Mouse (Mus musculus): ENCODE measurements around the gene Slc39a1. TPM values are rescaled to one million over a fixed set of nuclear protein-coding genes. Genes with fewer than 3 reads are reported as not detected.

Slc39a1 gene
- 119 and 122 TPM in 2 replicates for polyA plus RNA-seq (2015; fragmentation: Nextera tagmentation; extraction: Ambion mirVana)

DNA sequence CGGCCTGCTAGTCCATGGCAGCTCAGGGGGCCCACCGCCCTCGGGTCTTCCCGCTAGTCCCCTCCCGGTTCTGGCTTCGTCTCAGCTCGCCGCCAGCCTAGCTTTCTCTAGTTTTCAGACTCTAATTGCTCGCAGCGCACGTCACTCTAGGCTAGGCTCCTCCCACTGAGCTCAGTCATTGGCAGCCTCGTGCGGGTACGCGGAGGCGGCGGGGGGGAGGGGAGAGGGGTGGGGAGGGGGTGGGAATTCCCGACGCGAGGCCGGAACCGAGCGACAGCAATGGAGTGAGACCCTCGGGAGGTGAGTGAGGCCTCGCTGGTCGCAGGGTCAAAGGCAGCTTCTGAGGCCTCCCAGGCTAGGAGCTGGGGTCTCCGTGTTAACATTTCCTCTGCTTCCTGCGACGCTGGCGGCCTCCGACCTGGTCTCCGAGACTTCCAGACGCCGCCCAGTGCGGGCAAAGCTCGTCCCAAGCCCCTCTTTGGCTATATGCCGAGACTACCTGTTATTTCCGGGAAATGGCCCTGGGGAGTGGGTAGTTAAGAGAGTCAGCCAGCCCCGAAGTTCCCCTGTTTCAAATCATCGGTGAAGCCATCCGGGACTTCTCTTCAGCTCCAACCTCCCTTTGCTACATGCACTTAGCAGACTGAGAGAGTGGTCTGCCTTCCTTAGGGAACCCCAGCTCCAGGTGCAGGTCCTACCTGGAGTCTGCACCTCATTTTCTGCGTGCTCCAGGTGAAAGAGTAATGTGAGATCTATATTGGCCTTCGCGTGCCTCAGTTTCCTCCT is at the start of gene Slc39a1:
Slc39a1 (plus strand) TSS at position 213 of the 786 bp plus-strand sequence.
- peak; percentile 93 for ATAC-seq (ENCODE audit: insufficient number of reproducible peaks, low FRiP score, low TSS enrichment, low read depth)
- WGBS: under 1% methylated on average over 42 of the region's 44 CpGs
- peak within 1 kb of the TSS; percentile 81 for H3K4me3 ChIP-seq
- no peaks in the 10 kb centered on the region for H3K27me3 ChIP-seq
- no peaks in the 10 kb centered on the region for H3K9me3 ChIP-seq
- H3K9ac ChIP-seq: peak within 1 kb of the TSS; percentile 72
- H3K27ac ChIP-seq: peak within 1 kb of the TSS; percentile 95
- peaks cover 24% of the 10 kb centered on the region for H3K4me1 ChIP-seq
- H3K36me3 ChIP-seq: peaks cover 12% of the 10 kb centered on the region
- H3K4me2 ChIP-seq: peak within 1 kb of the TSS; percentile 86

DNA sequence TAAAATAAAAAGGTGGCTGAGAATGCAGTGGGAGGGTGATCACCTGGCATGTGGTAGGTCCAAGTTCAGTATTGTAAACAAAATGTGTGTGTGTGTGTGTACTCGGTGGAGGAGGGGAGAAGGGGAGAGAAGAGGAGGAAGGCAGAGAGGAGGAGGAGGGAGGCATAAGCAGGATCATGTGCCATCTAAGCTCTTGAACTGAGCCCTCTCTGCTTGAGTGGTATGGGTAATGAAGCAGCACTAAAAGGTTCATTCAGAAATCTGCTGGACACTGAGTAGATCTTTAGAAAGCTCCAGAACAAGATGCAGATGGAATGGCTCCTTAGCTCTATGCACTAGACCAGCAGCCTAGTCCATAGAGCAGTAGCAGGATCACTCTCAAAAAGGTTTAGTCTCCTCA is 45.1 kb upstream of the Slc39a1 start:
- peaks cover 8% of the 10 kb centered on the region; the same call in 1 of the 2 replicates for H3K36me3 ChIP-seq
- H3K27me3 ChIP-seq: no peaks in the 10 kb centered on the region
- no peak for ATAC-seq (ENCODE audit: insufficient number of reproducible peaks, low FRiP score, low TSS enrichment, low read depth)
- no peak overlapping the region for H3K27ac ChIP-seq
- WGBS: 71% methylated on average over 1 of the region's 1 CpGs
- H3K4me1 ChIP-seq: no peaks in the 10 kb centered on the region
- H3K4me2 ChIP-seq: no peak overlapping the region
- no peak overlapping the region for H3K4me3 ChIP-seq
- no peaks in the 10 kb centered on the region for H3K9me3 ChIP-seq
- H3K9ac ChIP-seq: no peak overlapping the region

DNA sequence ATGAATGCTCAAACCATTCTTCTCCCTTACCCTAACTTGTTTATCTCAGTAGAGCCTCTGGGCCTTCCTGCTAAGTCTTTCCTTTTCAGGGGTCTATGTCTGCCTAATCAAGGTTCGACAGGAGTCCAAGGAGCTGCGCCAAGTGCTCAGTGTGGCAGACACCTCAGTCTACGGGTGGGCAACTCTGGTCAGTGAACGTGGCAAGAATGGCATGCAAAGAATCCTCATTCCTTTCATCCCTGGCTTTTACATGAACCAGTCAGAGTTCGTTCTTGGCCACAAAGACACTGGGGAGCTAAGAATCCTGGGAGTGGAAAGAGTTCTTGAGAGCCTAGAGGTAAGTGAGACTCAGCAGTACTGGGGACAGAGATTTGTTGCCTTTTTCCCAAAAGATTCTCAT is 44.4 kb upstream of the Slc39a1 start:
- Histone ChIP-seq H3K9ac (no peak overlapping the region), H3K9me3 (no peaks in the 10 kb centered on the region), H3K4me3 (no peak overlapping the region), H3K36me3 (peaks cover 16% of the 10 kb centered on the region), H3K4me2 (no peak overlapping the region), H3K27me3 (no peaks in the 10 kb centered on the region), H3K4me1 (no peaks in the 10 kb centered on the region), H3K27ac (no peak overlapping the region)
- WGBS: 70% methylated on average over 5 of the region's 5 CpGs
- ATAC-seq (ENCODE audit: insufficient number of reproducible peaks, low FRiP score, low TSS enrichment, low read depth): no peak

DNA sequence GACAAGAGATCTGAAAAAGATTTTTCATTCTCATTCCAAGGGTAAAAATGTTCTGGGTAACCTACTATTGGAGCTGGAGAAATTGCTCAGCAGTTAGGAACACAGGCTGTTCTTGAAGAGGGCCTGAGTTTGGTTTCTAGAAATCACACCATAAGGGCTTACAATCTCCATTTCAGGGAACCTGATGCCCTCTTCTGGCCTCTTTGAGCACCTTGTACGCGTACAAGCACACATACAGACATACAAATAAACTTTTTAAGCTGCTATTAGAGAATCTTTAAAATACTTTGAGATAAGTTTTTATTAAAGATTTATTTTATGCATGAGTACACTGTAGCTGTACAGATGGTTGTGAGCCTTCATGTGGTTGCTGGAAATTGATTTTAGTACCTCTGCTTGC is 43.4 kb upstream of the Slc39a1 start:
- WGBS: 95% methylated on average over 2 of the region's 2 CpGs

DNA sequence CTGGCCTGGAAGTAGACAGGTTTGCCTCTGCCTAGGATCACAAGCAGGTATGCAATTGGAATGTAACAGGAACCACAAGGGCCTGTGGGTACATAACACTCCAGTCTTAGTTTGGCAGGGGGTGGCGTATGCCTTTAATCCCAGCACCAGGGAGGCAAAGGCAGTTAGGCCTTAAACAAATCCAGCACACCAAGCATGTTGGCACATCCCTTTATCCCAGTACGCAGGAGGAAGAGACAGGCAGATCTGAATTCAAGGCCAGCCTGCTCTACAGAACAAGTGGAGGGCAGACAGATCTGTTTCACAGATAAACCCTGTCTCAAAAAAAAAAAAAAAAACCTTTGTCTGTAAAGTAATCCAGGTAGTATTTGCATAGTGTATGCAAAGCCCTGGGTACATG is 39.3 kb upstream of the Slc39a1 start:
- no peak for ATAC-seq (ENCODE audit: insufficient number of reproducible peaks, low FRiP score, low TSS enrichment, low read depth)
- peaks cover 53% of the 10 kb centered on the region for H3K36me3 ChIP-seq
- H3K9ac ChIP-seq: no peak overlapping the region
- H3K4me3 ChIP-seq: no peak overlapping the region
- no peak overlapping the region for H3K27ac ChIP-seq
- no peaks in the 10 kb centered on the region for H3K9me3 ChIP-seq
- no peaks in the 10 kb centered on the region for H3K27me3 ChIP-seq
- no peak overlapping the region for H3K4me2 ChIP-seq
- 67% methylated on average over 2 of the region's 2 CpGs for WGBS
- peaks cover 18% of the 10 kb centered on the region for H3K4me1 ChIP-seq

More for the DNA sequence above, 43.4 kb upstream of the Slc39a1 start:
- Histone ChIP-seq H3K4me3 (no peak overlapping the region), H3K4me2 (no peak overlapping the region), H3K27ac (no peak overlapping the region), H3K9ac (no peak overlapping the region), H3K4me1 (no peaks in the 10 kb centered on the region), H3K36me3 (peaks cover 24% of the 10 kb centered on the region), H3K9me3 (no peaks in the 10 kb centered on the region), H3K27me3 (no peaks in the 10 kb centered on the region)
- no peak for ATAC-seq (ENCODE audit: insufficient number of reproducible peaks, low FRiP score, low TSS enrichment, low read depth)

DNA sequence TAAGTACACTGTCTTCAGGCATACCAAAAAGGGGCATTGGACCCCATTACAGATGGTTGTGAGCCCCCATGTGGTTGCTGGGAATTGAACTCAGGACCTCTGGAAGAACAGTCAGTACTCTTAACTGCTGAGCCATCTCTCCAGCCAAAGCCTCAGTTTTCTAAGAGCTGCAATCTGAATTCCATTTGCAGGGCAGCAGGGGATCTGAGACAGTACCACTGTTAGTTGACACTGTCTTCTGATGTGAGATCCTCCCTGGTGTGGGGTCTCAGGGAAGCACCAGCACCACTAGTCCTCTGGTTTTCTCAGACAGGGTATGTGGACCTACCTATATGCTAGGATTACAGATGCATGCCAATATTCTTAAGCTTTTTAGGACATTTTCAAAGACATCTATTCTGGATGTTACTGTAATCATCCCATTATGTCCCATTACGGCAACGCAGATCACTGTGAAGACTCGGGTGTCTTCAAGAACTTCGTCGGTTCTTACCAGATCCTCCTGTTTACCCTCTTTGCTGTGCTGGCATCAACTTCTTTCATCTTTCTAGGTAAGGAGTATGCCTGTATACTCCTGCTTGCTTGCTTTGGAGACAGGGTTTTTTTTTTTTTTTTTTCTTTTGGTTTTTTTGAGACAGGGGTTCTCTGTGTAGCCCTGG is 37.9 kb upstream of the Slc39a1 start:
- Histone ChIP-seq H3K9ac (no peak overlapping the region), H3K36me3 (peaks cover 53% of the 10 kb centered on the region), H3K27ac (no peak overlapping the region), H3K9me3 (no peaks in the 10 kb centered on the region), H3K4me3 (no peak overlapping the region), H3K4me1 (peaks cover 24% of the 10 kb centered on the region), H3K27me3 (no peaks in the 10 kb centered on the region), H3K4me2 (no peak overlapping the region)
- WGBS: 93% methylated on average over 5 of the region's 5 CpGs
- ATAC-seq (ENCODE audit: insufficient number of reproducible peaks, low FRiP score, low TSS enrichment, low read depth): no peak

DNA sequence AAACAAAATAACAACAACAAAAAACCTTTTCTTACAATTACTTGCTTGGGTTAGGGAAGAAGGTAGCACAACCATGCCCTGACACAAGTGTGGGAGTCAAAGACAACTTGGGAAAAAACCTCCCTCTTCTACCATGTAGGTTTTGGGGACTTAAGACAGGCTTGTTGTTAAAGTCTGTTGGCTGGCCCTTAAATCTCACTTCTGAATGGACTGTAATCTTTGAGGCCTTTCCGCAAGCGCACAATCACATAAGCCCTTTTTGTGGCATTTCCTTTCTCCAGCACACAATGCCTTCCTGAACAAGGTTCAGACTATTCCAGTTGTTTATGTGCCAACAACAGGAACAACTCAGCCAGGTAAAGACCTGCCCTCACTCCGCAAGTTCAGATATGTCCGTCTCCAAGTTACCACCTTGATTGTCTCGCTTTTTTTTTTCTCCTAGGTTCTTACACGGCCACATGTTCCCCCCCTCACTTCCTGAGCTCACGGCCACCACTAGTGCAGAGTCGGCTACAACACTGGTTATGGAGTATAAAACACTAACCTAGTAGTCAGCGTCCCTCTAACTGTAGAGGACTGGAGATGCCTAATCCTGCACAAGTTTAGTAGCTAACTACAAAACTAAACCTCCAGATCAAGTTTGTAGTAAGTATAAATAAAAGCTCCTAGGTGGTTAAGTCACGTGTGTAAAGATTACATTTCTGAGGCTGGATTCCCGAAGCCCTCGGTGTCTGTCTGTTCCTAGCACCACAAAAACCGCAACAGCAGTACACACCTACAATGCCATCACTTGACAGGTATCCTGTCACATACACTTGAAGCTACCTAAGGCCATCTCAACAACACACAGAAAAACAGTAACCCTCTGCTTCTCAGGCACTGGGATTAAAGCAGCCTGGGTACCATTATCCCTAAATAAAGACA is 36.2 kb upstream of the Slc39a1 start:
- H3K9ac ChIP-seq: no peak overlapping the region
- peaks cover 24% of the 10 kb centered on the region for H3K4me1 ChIP-seq
- H3K27me3 ChIP-seq: no peaks in the 10 kb centered on the region
- no peak overlapping the region for H3K27ac ChIP-seq
- ATAC-seq (ENCODE audit: insufficient number of reproducible peaks, low FRiP score, low TSS enrichment, low read depth): no peak
- H3K36me3 ChIP-seq: peaks cover 49% of the 10 kb centered on the region
- H3K4me3 ChIP-seq: peak overlapping the region; percentile 86
- peak overlapping the region; percentile 80 for H3K4me2 ChIP-seq
- no peaks in the 10 kb centered on the region for H3K9me3 ChIP-seq
- 73% methylated on average over 13 of the region's 13 CpGs for WGBS

DNA sequence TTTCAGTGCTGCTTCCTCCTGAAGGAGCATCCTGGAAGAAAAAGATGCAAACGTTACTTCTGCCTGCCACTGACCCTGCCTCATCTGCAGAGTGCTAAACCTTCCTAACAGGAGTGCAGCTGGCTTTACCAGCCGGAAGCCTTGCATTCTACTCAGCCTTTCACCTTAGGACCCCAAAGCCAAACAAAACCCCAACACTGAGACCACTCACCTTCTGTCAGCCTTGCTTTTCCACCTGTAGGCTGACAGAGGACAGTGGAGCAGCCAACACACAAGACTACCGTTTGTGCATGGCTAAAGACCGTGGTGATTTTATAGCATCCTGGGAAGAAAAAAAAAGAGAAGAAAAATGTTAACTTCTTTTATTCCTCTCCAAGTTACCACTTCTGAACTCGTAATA is 35.2 kb upstream of the Slc39a1 start:
- Histone ChIP-seq H3K9me3 (no peaks in the 10 kb centered on the region), H3K27me3 (no peaks in the 10 kb centered on the region), H3K27ac (no peak overlapping the region), H3K4me1 (peaks cover 24% of the 10 kb centered on the region), H3K4me3 (peak overlapping the region; percentile 86), H3K4me2 (peak overlapping the region; percentile 80), H3K36me3 (peaks cover 46% of the 10 kb centered on the region), H3K9ac (peak overlapping the region; percentile 95)
- no peak for ATAC-seq (ENCODE audit: insufficient number of reproducible peaks, low FRiP score, low TSS enrichment, low read depth)
- 12% methylated on average over 5 of the region's 5 CpGs for WGBS

DNA sequence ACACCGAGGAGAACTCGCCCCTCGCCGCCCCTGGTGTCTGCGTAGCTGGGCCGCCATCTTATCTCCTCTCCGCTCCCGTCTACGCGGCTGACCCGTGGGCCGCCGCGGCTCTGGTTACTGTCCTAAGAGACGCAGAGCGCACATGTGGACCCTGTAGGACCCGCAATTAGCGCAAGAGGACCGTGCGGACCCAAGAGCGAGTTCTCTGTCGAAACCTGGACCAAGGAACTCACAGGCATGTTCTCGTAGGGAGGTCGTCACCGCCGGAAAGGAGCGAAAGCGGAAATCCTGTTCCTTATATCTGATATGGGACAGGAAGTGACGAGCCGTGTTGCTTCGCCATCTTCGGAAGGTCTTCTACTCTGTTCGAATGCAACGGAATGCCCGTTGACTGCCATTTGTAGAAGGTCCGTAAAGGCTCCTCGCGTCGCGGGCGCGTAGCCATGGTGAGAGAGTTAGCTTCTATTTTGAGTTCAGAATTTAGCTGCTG is 34.5 kb upstream of the Slc39a1 start, which contains the start of the genes Rps27 and Rab13:
Rps27 (minus strand) TSS at position 275 of the 490 bp plus-strand sequence.
Rab13 (plus strand) TSS at position 319 of the 490 bp plus-strand sequence.
- peaks cover 39% of the 10 kb centered on the region for H3K36me3 ChIP-seq
- H3K27ac ChIP-seq: peak within 1 kb of the TSS; percentile 93
- no peaks in the 10 kb centered on the region for H3K27me3 ChIP-seq
- under 1% methylated on average over 42 of the region's 42 CpGs for WGBS
- H3K9me3 ChIP-seq: no peaks in the 10 kb centered on the region
- peak within 1 kb of the TSS; percentile 95 for H3K9ac ChIP-seq
- H3K4me1 ChIP-seq: peaks cover 24% of the 10 kb centered on the region
- ATAC-seq (ENCODE audit: insufficient number of reproducible peaks, low FRiP score, low TSS enrichment, low read depth): peak; percentile 89
- peak within 1 kb of the TSS; percentile 86 for H3K4me3 ChIP-seq
- H3K4me2 ChIP-seq: peak within 1 kb of the TSS; percentile 80

DNA sequence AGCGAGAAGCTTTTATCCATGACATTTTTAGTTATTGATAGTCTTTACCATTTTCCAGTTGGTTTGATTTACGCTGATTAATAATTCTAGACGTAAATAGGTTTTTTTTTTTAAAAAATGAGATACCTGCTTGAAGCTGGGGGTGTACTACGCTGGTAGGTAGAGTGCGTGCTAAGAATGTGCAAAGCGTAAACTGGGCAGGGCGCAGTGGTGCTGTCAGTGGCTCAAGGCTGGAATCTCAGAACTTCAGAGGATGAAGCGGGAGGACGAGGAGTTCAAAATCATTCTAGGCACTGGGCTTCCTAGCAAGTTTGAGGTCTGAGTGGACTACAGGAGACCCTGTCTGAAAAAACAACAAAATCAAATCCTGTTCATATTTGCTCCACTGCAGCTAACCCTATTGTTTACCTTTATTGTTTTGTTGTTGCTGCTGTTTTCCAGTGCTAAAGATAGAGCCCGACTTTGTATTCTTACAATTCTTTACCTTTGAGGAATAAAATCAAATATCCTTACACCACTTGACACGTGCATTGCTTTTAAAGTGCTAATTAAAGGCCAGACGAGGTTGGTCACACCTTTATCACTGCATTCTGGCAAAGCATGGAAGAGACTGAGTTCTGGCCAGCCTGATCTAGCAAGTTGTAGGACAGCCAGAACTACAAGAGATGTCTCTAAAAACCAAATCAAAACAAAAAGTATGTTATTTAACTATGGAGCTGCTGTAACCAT is 33.9 kb upstream of the Slc39a1 start:
- Histone ChIP-seq H3K9ac (no peak overlapping the region), H3K27ac (peak overlapping the region; percentile 93), H3K4me2 (peak overlapping the region; percentile 70), H3K4me1 (peaks cover 24% of the 10 kb centered on the region), H3K36me3 (peaks cover 32% of the 10 kb centered on the region), H3K9me3 (no peaks in the 10 kb centered on the region), H3K4me3 (peak overlapping the region; percentile 86), H3K27me3 (no peaks in the 10 kb centered on the region)
- ATAC-seq (ENCODE audit: insufficient number of reproducible peaks, low FRiP score, low TSS enrichment, low read depth): no peak; the same call in 1 of the 2 replicates
- WGBS: 9% methylated on average over 12 of the region's 12 CpGs
